Mouse (Mus musculus): ENCODE measurements around the gene Phf3. TPM values are rescaled to one million over a fixed set of nuclear protein-coding genes. Genes with fewer than 3 reads are reported as not detected.

Gene Phf3
- total and polyA plus RNA-seq, 3 experiments: 44.9 to 98.5 (median 61.1) TPM

DNA sequence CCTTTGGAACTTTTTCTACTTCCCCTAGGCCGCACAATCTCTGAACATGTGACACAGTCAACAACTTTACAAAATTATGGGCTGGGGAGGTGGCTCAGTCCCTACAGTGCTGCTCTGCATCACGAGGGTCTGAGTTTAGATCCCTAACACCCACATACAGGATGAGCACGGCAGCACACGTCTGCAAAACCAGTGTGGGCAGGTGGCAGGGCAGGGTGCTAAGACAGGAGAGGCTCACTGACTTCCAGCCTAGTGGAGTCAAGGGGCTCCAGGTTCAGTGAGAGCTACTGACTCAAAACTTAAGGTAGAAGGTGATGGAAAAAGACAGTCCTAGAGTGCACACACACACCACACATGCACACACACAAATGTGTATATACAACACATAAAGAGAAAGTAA, 40.9 kb downstream of the Phf3 start:
- DNase-seq: no peak

GRCm38 (mm10) chr1:30819414-30819813, 54.3 kb downstream of the Phf3 start:
- no peak for DNase-seq

- no peak for DNase-seq
Observed at GRCm38 (mm10) chr1:30815609-30816008, 58.1 kb downstream of the Phf3 start.

DNA sequence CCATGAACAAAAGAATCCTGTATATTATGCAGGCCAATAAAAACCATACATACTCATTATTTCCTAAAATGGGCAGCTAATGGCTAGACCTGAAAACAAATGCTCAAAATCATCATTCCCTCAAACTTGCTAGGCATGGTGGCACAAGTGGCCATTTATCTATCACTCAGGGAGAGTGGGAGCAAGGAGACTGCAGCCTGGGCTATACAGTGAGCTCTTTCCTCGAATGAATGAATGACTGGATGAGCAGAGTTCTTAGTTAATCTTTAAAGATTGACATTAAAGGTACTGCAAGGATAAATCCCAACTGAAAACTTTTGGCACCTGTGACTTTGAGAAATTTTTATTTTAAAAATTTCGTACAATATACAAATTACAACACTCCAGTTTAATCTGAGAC, 58.7 kb downstream of the Phf3 start:
- no peak for DNase-seq

GRCm38 (mm10) chr1:30808101-30808699, 65.5 kb downstream of the Phf3 start:
- no peak for DNase-seq

DNA sequence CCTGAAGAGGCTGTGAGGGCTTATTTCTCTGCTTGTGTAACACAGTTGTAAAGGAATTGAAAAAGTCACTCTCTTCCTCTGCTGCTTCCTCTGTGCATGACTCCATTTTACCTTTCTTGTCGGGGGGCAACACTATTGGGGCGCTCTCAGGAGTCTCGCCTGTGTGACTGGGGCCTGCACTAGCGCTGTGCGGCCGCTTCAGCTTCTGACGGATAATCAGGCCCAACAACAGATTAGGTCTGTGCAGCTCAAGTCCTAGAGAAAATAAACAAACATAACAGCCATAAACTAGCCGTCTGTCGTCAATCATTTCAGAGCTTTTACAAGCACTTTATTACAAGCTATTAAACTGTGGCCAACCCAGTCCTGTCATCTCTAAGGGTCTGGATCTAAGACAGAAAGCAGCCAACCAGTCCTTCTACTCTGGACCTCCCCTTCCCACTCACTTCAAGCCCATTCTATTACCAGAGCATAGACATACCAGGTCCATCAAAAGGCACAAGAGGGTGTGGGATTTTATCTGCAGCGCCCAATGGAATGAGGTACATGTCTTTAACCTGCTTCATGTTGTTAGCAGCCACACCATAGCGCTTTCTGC, 67.9 kb downstream of the Phf3 start:
- no peak for DNase-seq

DNA sequence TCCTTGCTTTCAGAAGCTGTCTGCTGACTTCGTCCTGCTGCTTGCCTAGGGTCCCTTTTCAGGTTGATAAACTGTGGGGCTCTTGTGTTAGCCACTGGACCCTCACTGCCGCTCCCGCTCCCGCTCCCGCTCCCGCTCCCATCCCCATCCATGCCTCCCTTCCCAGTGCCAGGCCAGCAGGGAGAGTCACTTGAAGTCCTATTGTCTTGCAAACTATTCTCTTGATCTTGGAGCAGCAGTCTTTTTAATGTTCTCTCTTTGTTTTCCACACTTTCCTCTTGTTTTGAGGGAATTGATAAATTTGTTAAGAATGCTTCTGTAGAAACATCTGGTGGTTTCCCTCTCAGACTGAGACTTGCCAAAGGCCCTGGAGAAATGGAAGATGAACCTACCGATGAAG, 68.8 kb downstream of the Phf3 start:
- no peak for DNase-seq

GRCm38 (mm10) chr1:30801911-30802310, 71.8 kb downstream of the Phf3 start:
- no peak for DNase-seq

DNA sequence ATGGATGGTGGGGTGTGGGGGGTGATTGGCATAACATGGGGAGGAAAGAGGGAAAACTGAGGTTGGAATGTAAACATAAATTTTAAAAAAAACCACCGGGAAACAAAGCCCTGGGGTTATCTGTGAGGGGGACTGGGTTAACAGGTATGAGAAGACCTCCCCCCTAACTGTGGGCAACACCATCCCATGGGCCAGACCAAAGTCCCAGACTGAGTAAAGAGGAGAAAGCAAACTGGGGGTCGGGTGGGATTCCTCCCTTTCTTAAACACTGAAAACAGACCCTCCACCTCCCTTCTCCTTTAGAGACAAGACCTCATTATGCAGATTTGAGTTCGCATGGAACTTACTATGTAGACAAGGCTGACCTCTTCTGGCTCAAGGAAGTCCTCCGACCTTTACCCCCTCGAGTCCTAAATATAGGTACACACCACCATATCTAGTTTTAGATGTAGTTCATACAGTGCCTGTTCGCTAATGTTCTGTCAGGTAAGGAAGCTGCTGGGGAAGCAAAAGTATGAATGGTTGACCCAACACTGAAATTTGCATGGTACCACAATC, 74.4 kb downstream of the Phf3 start:
- no peak for DNase-seq

- DNase-seq: no peak
Observed at GRCm38 (mm10) chr1:30794606-30795005, 79.1 kb downstream of the Phf3 start.

- DNase-seq: no peak
Observed at GRCm38 (mm10) chr1:30793357-30793883, 80.3 kb downstream of the Phf3 start.

GRCm38 (mm10) chr1:30792935-30793334, 80.8 kb downstream of the Phf3 start:
- DNase-seq: peak; percentile 29

DNA sequence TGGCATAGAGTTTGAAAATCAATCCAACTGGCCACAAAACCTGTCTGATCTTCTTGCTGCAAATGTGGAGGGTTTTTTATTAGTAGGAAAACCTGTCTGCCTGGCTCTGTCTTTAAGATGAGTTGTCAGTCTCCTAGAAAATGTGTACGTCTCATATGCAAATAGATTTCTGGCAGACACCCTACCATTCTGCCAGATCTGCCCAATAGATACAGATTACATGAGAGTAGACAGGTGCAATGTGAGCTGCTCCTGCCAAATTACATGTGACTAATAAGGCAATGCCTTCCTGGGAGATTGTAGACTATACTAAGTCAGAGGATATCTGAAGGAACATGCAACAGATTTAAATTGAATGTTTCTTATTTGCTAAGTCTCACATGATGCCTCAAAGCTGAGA, 83.5 kb downstream of the Phf3 start:
- no peak for DNase-seq

DNA sequence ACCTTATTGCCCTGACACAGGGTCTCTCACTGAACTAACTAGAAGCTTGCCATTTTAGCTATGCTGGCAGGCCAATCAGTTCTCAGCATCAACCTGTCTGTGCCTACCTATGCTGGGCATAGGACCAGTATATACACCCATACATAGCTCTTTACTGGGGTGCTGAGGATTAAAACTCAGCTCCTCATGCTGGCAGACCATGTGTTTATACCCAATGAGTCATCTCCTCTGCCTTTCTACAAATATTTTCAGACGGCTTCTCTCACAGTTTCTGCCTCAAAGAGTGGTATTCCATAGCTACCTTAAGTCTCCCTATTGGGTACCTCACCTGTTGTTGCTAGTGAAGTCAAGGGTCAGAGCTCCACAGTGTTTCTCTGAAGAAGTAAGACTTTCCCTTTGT, 84.0 kb downstream of the Phf3 start:
- no peak for DNase-seq

DNA sequence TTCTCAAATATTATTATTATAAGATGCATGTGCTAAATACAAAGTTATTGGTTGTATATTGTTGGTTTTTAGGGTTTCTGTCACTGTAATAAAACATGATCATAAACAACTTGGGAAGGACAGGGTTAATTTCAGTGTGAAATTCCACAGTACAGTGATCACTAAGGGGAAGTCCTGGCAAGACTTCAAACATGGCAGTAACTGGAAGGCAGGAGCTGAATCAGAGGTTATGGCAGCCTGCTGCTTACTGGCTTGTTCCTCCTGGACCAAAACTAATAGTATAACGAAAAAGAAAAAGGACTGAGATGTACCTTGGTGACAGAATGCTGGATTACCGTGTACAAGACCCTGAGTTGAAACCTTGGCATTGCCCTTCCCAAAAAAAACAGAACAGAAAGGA, 84.7 kb downstream of the Phf3 start:
- no peak for DNase-seq

DNA sequence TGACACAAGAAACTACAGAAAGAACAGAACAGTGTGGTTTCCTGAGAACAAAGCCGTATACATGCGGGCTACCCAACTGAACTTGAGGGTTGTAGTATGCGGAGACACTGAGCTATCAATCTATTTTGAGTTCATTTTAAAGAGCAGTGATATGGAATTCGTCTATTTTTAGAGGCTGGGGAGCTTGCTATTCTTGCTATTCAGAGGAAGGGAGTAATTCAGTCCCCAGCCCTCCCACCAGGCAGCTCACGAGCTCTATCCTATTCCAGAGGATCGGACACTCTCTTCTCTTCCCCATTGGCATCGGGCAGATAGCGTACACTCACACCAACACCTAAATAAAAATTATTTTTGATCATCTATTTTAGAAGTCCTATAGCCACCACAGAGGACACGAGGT, 87.1 kb downstream of the Phf3 start:
- DNase-seq: no peak

GRCm38 (mm10) chr1:30783741-30784140, 90.0 kb downstream of the Phf3 start:
- no peak for DNase-seq

DNA sequence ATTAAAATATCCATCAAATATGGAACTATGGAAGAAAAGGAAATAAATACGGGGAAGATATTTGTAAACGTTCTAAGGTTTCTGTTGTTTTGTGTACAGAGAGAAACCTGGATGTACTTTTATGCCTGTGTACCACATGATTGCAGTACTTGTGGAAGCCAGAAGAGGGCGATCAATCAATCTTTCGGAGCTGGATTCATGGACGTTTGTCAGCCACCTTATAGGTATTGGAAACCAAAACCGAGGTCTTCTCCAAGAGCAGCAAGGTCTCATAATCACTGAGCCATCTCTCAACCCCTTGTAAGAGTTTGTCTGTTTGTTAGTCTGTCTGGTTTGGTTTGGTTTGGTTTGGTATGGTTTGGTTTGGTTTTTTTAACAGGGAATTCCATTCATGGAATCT, 93.4 kb downstream of the Phf3 start:
- peak; percentile 19 for DNase-seq

DNA sequence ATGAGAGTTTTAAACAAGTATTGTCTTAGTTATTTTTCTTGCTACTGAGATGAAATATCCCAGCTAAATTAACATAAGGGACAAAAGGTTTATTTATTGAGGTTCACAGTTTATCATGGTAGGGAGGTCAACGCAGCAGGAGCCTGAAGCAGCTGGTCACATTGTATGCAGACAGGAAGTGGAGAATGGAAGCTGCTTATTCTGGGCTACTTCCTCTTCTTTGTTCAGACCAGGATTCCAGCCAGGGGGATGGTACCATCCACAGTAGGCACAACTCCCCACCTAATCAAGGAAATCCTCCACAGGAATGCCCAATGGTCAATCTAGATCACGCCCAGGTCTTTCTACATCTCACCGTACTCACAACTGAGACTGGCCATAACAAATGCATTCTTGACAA, 94.2 kb downstream of the Phf3 start:
- no peak for DNase-seq

DNA sequence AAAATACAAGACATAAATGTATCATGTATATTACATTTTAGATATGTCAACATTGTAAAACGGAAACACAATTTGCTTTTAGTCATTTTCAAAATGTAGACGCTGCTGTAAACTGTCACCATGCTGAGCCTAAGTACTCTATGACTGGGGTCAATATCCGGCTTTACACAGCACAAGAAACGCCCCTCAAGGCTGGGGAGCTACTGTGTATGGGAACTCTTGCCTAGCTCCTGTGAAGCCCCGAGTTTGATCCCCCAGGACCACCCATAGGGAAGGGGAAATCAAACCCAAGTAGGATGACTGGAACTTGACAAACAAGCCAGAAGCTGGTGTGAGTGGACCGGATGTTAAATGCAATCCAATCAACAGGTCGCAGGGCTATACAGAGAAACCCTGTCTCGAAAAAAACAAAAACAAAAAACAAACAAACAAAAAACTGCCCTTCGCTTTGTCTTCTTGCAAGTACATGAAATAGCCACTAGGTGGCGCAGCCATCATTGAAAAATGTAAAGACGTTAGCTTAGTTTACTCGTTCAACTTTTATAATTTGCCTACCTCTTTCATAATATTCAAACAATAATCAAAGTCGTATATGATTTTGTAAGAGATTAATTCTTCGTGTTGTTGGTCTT, 95.2 kb downstream of the Phf3 start:
- DNase-seq: no peak

DNA sequence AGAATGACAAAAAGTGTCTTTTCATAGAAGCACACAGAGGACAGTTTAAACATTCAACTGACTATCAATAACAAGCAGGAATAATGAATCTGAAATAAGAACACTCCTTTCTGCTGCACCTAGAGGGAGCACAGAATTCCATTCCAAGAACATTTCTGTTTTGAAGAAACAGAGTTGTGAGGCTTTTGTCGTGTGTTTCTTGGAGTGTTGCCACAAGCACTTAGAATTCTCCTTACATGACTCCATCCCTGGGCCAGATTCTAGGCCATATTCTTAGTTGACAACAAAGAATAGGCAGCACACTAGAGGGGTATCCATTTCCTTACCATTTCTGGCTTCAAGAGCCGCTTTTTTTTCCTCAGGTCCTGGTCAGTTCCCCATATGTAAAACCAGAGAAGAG, 97.5 kb downstream of the Phf3 start:
- no peak for DNase-seq

- DNase-seq: no peak
Observed at GRCm38 (mm10) chr1:30773662-30774061, 100.1 kb downstream of the Phf3 start.

- DNase-seq: no peak
Observed at GRCm38 (mm10) chr1:30772851-30773250, 100.9 kb downstream of the Phf3 start.
